Mouse (Mus musculus) neutrophil, adult 83 days (primary cell): Measurements from ENCODE around the gene Wdr54. TPM values are rescaled to one million over a fixed set of nuclear protein-coding genes. Genes with fewer than 3 reads are reported as not detected.

Experiments used
- total RNA-seq, 2 experiments: library from RNA; stranded (reverse); gene quantifications; one replicate each; pipeline ENCODE4 v1.2.4; 2023

Gene Wdr54
- total RNA-seq, result under 1 TPM; 0.18 to 0.64 TPM

GRCm38 (mm10) chr6:83156259-83156684 is at the start of gene Wdr54, which contains the start of gene 1700003E16Rik:
TSS of gene Wdr54 (minus strand) at chr6:83156397.
TSS of gene 1700003E16Rik (plus strand) at chr6:83156404.

DNA sequence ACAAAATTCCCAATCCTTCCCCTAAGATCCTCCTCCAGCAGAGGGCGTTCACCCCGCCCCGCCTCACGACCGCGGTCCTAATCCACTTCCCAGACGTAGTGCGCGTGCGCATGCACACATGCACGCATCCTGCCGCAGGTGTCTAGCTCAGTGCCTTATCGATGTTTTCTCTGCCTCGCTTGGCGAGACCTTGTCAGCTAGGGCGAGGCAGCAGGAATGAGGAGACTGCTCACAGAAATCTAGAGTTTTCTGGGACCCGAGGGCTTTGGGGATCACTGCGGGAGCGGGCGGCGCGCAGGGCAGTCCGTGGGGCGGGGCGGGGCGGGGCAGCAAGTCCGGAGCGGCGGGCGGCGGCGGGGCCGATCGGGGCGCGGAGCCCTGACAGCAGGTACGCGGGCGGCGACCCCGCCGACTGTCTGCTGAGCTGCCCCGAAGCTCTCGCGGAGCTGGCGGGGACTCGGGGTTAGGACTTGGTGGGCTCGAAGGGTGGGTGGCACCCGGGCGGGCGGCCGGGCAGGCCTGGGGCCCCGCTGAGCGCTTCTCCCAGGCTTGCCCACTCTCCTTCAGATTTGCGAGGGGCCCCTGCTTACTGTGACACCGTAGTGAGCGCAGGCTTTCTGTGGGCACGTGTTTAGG is 9.5 kb upstream of the Wdr54 start, which contains the start of gene Dctn1:
Gene Dctn1 (plus strand): TSS at position 314 of the 636 bp plus-strand sequence.

DNA sequence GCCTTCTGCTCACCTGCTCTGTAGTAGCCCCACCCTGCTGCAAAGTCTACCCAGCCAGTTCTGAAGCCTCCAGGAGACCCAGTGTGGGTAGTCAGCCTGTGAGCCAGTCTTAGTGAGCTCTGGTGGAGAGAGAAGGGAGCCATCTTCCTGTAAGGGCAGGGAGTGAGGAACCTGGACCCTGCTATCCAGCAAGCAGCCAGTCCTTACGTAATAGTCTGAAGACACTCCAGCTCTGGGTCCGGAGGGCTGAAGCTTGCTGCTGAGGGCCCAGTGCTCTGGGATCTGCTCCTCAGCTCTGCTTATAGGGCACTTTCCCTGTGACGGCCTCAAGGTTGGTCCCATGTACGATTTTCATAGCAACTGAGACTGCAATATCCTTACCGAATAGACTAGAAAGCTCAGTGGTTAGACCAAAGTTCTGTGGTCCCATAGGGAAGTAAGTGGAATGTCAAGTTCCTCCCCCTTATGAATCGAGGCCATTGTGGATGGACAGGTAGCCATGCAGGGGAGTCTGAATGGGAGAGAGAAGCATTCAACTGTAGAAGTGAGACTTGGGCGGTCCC is 21.2 kb downstream of the Wdr54 start, which contains the start of gene Rtkn:
Gene Rtkn (plus strand): TSS at position 513 of the 563 bp plus-strand sequence.

DNA sequence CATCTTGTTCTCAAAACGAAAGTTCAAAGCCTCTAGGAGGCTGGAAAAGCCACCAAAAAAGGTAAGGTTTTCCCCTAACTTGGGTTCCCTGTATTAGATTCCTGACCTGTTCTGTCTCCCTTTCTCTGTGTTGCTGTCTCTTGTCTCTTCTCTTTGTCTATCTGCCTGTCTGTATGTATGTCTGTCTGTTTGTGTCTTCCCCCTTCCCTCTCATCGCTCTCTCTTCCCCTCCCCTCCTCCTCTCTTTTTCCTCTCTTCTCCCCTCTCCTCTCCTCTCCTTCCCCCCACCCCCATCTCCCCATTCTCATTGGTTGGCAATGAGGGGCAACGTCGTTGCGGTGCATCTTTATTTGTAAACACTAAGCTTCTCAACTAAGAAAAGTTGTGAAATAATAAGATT is 30.9 kb downstream of the Wdr54 start, which contains the start of gene Ino80b:
Gene Ino80b (minus strand): TSS at position 101 of the 400 bp plus-strand sequence.

DNA sequence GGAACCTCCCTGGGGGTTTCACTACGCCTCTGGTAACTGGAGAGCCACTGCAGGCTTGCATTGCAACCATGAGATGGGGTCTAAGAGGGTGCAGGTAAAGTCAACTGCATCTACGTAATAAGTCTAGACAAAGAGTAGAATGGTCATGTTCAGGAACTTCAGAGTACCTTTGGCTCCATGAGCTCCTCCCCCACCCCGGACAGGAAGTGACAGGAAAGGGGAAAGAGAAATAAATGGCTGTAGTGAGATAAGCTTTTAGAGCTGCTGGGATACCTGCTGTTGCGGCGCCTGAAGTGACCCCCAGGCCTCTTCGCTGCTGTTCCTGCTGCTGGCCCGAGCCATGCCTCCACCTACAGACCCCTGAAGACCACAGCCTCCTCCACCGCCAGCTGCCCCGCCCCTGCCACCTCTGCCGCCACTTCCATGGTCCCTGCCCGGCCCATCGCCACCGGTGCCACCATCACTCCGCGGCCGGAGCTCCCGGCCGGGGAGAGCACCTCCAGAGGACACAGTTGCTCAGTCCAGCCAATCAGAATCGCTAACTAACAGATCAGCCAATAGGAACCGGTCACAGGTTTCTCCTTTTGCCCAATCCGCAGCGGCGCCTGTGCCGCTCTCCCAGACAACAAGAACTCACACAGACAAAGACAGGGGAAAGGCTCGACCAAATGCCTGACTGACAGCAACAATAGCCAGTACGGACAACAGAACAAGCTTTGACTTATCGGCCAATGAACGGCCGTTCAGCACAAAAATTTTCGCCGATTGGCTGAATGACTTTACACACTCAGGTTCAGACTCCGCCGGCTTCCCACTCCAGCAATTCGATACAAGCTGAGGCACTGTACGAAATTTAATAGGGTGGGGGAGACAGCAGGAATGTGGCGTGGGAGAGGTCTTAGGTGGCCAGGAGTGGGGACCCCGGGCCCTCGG is 35.0 kb downstream of the Wdr54 start, which contains the start of gene Wbp1:
Gene Wbp1 (minus strand): TSS at position 630 of the 933 bp plus-strand sequence.

DNA sequence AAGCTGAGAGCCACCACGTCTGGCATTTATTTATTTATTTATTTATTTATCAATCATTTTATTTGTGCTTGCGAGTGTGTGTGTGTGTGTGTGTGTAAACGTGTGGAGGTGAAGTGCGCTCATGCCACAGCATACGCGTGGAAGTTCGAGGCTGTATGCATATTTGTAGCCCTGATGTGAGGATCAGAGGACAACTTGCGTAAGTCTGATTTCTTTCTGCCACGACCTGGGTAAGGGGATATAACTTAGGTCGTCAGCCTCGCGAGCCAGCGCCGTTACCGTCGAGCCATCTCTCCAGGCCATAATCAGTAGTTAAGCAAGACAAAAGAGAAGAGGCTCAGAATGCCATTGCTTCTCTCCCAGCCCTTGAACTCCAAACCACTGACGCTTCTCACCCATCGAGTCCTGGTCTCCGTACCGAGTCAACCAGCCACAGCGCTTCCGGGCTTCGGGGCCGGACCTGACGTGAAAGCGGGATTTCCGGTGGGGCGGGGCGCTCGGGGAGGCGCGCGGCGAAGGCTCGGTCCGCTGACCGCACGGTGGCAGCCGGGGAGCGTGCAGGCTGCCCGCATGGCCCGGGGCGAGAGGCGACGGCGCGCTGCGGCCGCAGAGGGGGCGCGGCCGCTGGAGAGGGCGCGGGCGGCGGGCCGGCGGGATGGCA is 41.1 kb downstream of the Wdr54 start, which contains the start of gene Mogs:
Gene Mogs (plus strand): TSS at position 486 of the 661 bp plus-strand sequence.

DNA sequence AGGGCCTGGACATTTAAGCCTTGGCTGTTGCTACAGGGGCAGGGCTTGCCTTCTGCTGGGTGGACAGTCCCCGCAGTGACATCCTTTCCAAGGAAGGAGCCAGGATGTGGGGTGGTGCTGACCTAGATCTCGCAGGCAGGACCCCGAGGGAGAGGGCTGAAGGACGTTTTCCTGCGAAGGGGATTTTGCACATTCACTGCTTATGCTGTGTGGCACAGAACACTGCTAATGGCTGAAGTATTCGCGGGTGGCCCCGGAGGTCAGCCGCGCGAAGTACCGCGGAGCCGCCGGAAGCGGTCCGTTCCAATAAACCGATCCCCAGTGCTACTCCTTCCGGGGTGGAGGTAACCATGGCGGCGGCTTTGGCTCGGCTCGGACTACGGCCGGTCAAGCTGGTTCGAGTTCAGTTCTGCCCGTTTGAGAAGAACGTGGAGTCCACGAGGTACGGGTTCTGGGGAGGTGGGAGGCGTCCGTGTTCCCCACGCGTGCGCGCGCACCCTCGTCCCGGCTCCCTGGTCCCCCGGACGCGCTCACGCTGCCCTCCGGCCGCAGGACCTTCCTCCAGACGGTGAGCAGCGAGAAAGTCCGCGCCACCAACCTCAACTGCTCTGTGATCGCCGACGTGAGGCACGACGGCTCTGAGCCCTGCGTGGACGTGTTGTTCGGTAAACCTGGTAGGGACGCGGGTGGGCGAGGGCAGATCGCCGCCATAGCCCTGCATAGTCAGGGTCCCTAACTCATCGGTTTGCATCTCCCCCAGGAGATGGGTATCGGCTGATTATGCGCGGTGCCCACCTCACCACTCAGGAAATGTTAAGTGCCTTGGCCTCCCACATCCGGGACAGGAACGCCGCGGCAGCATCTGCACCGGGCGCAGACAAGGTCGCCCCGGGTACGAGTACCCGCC is 47.2 kb downstream of the Wdr54 start, which contains the start of gene Mrpl53:
Gene Mrpl53 (plus strand): TSS at position 279 of the 907 bp plus-strand sequence.

DNA sequence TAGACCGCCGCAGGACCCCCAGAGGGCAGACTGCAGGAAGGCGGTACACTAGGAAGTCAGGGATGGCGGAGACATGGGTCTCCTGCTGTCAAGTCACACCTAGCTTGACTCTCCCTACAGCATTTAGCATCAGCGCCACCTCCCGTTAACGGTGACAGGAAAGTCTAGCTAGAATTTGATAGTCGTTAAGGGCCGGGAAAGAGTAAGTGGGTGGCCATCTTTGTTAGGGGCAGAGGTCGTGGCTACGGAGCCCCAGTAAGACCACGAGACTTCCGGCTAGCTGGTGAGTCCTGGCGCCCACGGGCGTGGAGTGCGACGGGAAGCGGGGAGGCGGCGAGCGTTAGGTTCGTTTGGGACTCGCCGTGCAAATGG is 54.9 kb downstream of the Wdr54 start, which contains the start of the genes Ccdc142 and Gm42688:
Gene Ccdc142 (plus strand): TSS at position 286 of the 372 bp plus-strand sequence.
Gene Gm42688 (plus strand): TSS at position 302 of the 372 bp plus-strand sequence.

Other genes starting within 250 kb of the Wdr54 start
- gene Sema4f, start 216.6 kb downstream of the Wdr54 start, total RNA-seq, result 10 to 100 TPM; 19.7 to 22.7 TPM
- gene M1ap, start 209.5 kb downstream of the Wdr54 start, total RNA-seq, result 1 to 10 TPM; 2.4 to 4.5 TPM
- 10 to 100 TPM; 24.4 to 28.8 TPM for gene Dok1, start 122.9 kb downstream of the Wdr54 start, total RNA-seq
- gene Loxl3, start 122.2 kb downstream of the Wdr54 start, total RNA-seq, result 1 to 10 TPM; 1.1 to 1.5 TPM
- gene Aup1, start 101.9 kb downstream of the Wdr54 start, total RNA-seq, result 100 to 1,000 TPM; 190 to 202 TPM
- gene Htra2, start 101.1 kb downstream of the Wdr54 start, total RNA-seq, result 10 to 100 TPM; 57.4 to 60.2 TPM
- gene Dqx1, start 98.6 kb downstream of the Wdr54 start, total RNA-seq, result 1 to 10 TPM; 6.6 to 7.1 TPM
- not detected for gene Tlx2, start 86.1 kb downstream of the Wdr54 start, total RNA-seq
- 10 to 100 TPM; 18.2 to 18.7 TPM for gene Pcgf1, start 78.5 kb downstream of the Wdr54 start, total RNA-seq
- not detected for gene Lbx2, start 70.0 kb downstream of the Wdr54 start, total RNA-seq
- 1 to 10 TPM; 2.8 to 6.6 TPM for gene Ccdc142, start 54.8 kb downstream of the Wdr54 start, total RNA-seq
- 1 to 10 TPM; 5.3 to 6.5 TPM for gene Gm42688, start 54.8 kb downstream of the Wdr54 start, total RNA-seq
- gene Mrpl53, start 47.4 kb downstream of the Wdr54 start, total RNA-seq, result 10 to 100 TPM; 23.9 to 24.8 TPM
- gene Mogs, start 40.9 kb downstream of the Wdr54 start, total RNA-seq, result 10 to 100 TPM; 26.2 to 35.5 TPM
- gene Wbp1, start 34.8 kb downstream of the Wdr54 start, total RNA-seq, result 10 to 100 TPM; 34.8 to 39.7 TPM
- gene Ino80b, start 31.0 kb downstream of the Wdr54 start, total RNA-seq, result 10 to 100 TPM; 17.3 to 17.9 TPM
- under 1 TPM; 0.33 to 0.66 TPM for gene Rtkn, start 20.9 kb downstream of the Wdr54 start, total RNA-seq
- not detected for gene 1700003E16Rik, start within 50 bp of the Wdr54 start, total RNA-seq
- 100 to 1,000 TPM; 129 to 136 TPM for gene Dctn1, start 9.5 kb upstream of the Wdr54 start, total RNA-seq
- not detected for gene Slc4a5, start 63.4 kb upstream of the Wdr54 start, total RNA-seq
- 10 to 100 TPM; 21.3 to 24.8 TPM for gene Mthfd2, start 169.5 kb upstream of the Wdr54 start, total RNA-seq
- gene Mob1a, start 169.6 kb upstream of the Wdr54 start, total RNA-seq, result 100 to 1,000 TPM; 133 to 139 TPM
- gene Bola3, start 192.8 kb upstream of the Wdr54 start, total RNA-seq, result 10 to 100 TPM; 17.5 to 22.0 TPM